Mouse (Mus musculus) forebrain, embryonic 11.5 days (tissue): ENCODE measurements around the gene Zfp410. TPM values are rescaled to one million over a fixed set of nuclear protein-coding genes. Genes with fewer than 3 reads are reported as not detected.

Source experiments
- ATAC-seq: fragments of 200-750 bp; cut with Nextera tagmentation; replicated peaks from 2 replicates; pipeline ENCODE4 v1.8.0; 2017; ENCODE audit warnings: moderate TSS enrichment; ENCODE audit not compliant: low FRiP score
- DNase-seq: peaks from one replicate; pipeline ENCODE4 v3.0.0-alpha.2; 2017; ENCODE audit warnings: low spot score
- H3K27ac ChIP-seq: fragments of 300-500 bp; sonication (generic); 2 replicates; pipeline ENCODE4 v1.5.1; 2014; ENCODE audit warnings: low read depth, low read length
- H3K27me3 ChIP-seq: fragments of 300-500 bp; sonication (generic); 2 replicates; pipeline ENCODE4 v1.6.1; 2014; ENCODE audit warnings: mild to moderate bottlenecking, low read length, mixed read lengths; ENCODE audit not compliant: control insufficient read depth, insufficient read depth
- H3K36me3 ChIP-seq: fragments of 300-500 bp; sonication (generic); 2 replicates; pipeline ENCODE4 v1.6.1; 2014; ENCODE audit warnings: mild to moderate bottlenecking, low read length, moderate library complexity, mixed read lengths; ENCODE audit not compliant: control insufficient read depth, insufficient read depth
- H3K4me1 ChIP-seq: fragments of 300-500 bp; sonication (generic); replicated peaks from 2 replicates; pipeline ENCODE4 v1.6.1; 2014; ENCODE audit warnings: low read length, mixed read lengths; ENCODE audit not compliant: control insufficient read depth, insufficient read depth
- H3K4me2 ChIP-seq: fragments of 300-500 bp; sonication (generic); 2 replicates; pipeline ENCODE4 v1.6.1; 2014; ENCODE audit warnings: low read depth, mild to moderate bottlenecking, low read length, moderate library complexity, mixed read lengths; ENCODE audit not compliant: severe bottlenecking
- H3K4me3 ChIP-seq: fragments of 300-500 bp; sonication (generic); 2 replicates; pipeline ENCODE4 v1.5.1; 2014; ENCODE audit warnings: low read depth, low read length
- H3K9ac ChIP-seq: fragments of 300-500 bp; sonication (generic); 2 replicates; pipeline ENCODE4 v1.6.1; 2014; ENCODE audit warnings: low read length
- H3K9me3 ChIP-seq: fragments of 300-500 bp; sonication (generic); 2 replicates; pipeline ENCODE4 v1.6.1; 2016; ENCODE audit warnings: low read length, mixed read lengths; ENCODE audit not compliant: control insufficient read depth
- WGBS: fragments of 180-500 bp; shearing (Covaris S2); extraction: QIAGEN DNeasy Blood & Tissue Kit; methylation state at CpG from one replicate; pipeline ENCODE4 v1.1.7; 2014; 5-methylcytosine and 5-hydroxymethylcytosine counted together
- polyA plus RNA-seq: library from polyadenylated mRNA; unstranded; fragments of >200 nt; fragmentation: Nextera tagmentation; extraction: Ambion mirVana; gene quantifications from 2 replicates; pipeline ENCODE4 v1.2.1, GENCODE M21; 2014

Zfp410 gene
- polyA plus RNA-seq, 1 experiment from 2014 or later = 129 TPM

GRCm38 (mm10) chr12:84390336-84390735 is 73.7 kb downstream of the Zfp410 start:
- Histone ChIP-seq H3K4me1 (no peaks in the 10 kb centered on the region), H3K4me3 (no peak overlapping the region), H3K9me3 (no peaks in the 10 kb centered on the region), H3K4me2 (no peak overlapping the region), H3K27me3 (no peaks in the 10 kb centered on the region), H3K36me3 (no peaks in the 10 kb centered on the region), H3K9ac (no peak overlapping the region), H3K27ac (no peak overlapping the region)
- 87% methylated on average over 6 of the region's 6 CpGs for WGBS
- ATAC-seq = no peak
- no peak for DNase-seq

- no peak for DNase-seq
These were observed 76.0 kb downstream of the Zfp410 start for GRCm38 (mm10) chr12:84392681-84393080.

More at GRCm38 (mm10) chr12:84392681-84393080, 76.0 kb downstream of the Zfp410 start:
- Histone ChIP-seq H3K27me3 (no peaks in the 10 kb centered on the region), H3K9ac (no peak overlapping the region), H3K36me3 (no peaks in the 10 kb centered on the region), H3K4me2 (no peak overlapping the region), H3K27ac (no peak overlapping the region), H3K4me3 (no peak overlapping the region), H3K4me1 (no peaks in the 10 kb centered on the region), H3K9me3 (no peaks in the 10 kb centered on the region)
- no peak for ATAC-seq
- 96% methylated on average over 4 of the region's 4 CpGs for WGBS

Other genes with a start within 250 kb of the Zfp410 start
- gene Acot5, start 247.5 kb upstream of the Zfp410 start, polyA plus RNA-seq = not detected in 2 replicates
- gene Acot6, start 216.2 kb upstream of the Zfp410 start, polyA plus RNA-seq = 1.5 and 1.8 TPM in 2 replicates
- gene Dnal1, start 202.5 kb upstream of the Zfp410 start, polyA plus RNA-seq = 6.1 and 6.8 TPM in 2 replicates
- gene Pnma1, start 168.4 kb upstream of the Zfp410 start, polyA plus RNA-seq = 1.9 and 2.8 TPM in 2 replicates
- gene Elmsan1, start 98.0 kb upstream of the Zfp410 start, polyA plus RNA-seq = 7.6 and 9.6 TPM in 2 replicates
- 13.8 and 14.3 TPM in 2 replicates for gene Ptgr2, start 31.6 kb upstream of the Zfp410 start, polyA plus RNA-seq
- 40.3 and 46.2 TPM in 2 replicates for gene Coq6, start 44.8 kb downstream of the Zfp410 start, polyA plus RNA-seq
- gene Fam161b, start 45.0 kb downstream of the Zfp410 start, polyA plus RNA-seq = 8.0 and 8.3 TPM in 2 replicates
- gene Entpd5, start 92.2 kb downstream of the Zfp410 start, polyA plus RNA-seq = 11.9 and 12.3 TPM in 2 replicates
- gene Bbof1, start 92.2 kb downstream of the Zfp410 start, polyA plus RNA-seq = 1.5 and 2.1 TPM in 2 replicates
- 23.9 and 29.2 TPM in 2 replicates for gene Rnf113a2, start 100.3 kb downstream of the Zfp410 start, polyA plus RNA-seq
- 20.8 and 21.0 TPM in 2 replicates for gene Aldh6a1, start 134.2 kb downstream of the Zfp410 start, polyA plus RNA-seq
- 36.5 and 38.6 TPM in 2 replicates for gene Lin52, start 134.6 kb downstream of the Zfp410 start, polyA plus RNA-seq